Mouse (Mus musculus) stomach, embryonic 15.5 days (tissue): ENCODE data around the gene Gtpbp10. TPM values are rescaled to one million over a fixed set of nuclear protein-coding genes. Genes with fewer than 3 reads are reported as not detected.

Experiments used
- ATAC-seq: fragments of 200-750 bp; cut with Nextera tagmentation; 2 replicates; pipeline ENCODE4 v1.8.0; 2017; ENCODE audit warnings: low read depth, moderate number of reproducible peaks, moderate TSS enrichment; ENCODE audit not compliant: insufficient read depth, low FRiP score
- H3K27ac ChIP-seq: fragments of 300-500 bp; sonication (generic); 2 replicates; pipeline ENCODE4 v1.5.1; 2015; ENCODE audit warnings: mild to moderate bottlenecking, inconsistent platforms
- H3K27me3 ChIP-seq: fragments of 300-500 bp; sonication (generic); replicated peaks from 2 replicates; pipeline ENCODE4 v1.6.1; 2015; ENCODE audit warnings: inconsistent platforms
- H3K36me3 ChIP-seq: fragments of 300-500 bp; sonication (generic); 2 replicates; pipeline ENCODE4 v1.6.1; 2015; ENCODE audit warnings: inconsistent platforms
- H3K4me1 ChIP-seq: fragments of 300-500 bp; sonication (generic); 2 replicates; pipeline ENCODE4 v1.6.1; 2015; ENCODE audit warnings: inconsistent platforms
- H3K4me2 ChIP-seq: fragments of 300-500 bp; sonication (generic); 2 replicates; pipeline ENCODE4 v1.6.1; 2015; ENCODE audit warnings: mild to moderate bottlenecking, inconsistent platforms
- H3K4me3 ChIP-seq: fragments of 300-500 bp; sonication (generic); replicated peaks from 2 replicates; pipeline ENCODE4 v1.5.1; 2015; ENCODE audit warnings: inconsistent platforms
- H3K9ac ChIP-seq: fragments of 300-500 bp; sonication (generic); 2 replicates; pipeline ENCODE4 v1.6.1; 2015; ENCODE audit warnings: inconsistent platforms
- H3K9me3 ChIP-seq: fragments of 300-500 bp; sonication (generic); 2 replicates; pipeline ENCODE4 v1.6.1; 2016; ENCODE audit warnings: inconsistent platforms
- WGBS: fragments of 180-500 bp; shearing (Covaris S2); methylation state at CpG from one replicate; pipeline ENCODE4 v1.1.7; 2015; 5-methylcytosine and 5-hydroxymethylcytosine counted together
- polyA plus RNA-seq: library from polyadenylated mRNA; unstranded; fragments of >200 nt; fragmentation: Nextera tagmentation; extraction: Ambion mirVana; gene quantifications from 2 replicates; pipeline ENCODE4 v1.2.1, GENCODE M21; 2015

Gene Gtpbp10
- 23.0 and 27.2 TPM in 2 replicates for polyA plus RNA-seq

GRCm38 (mm10) chr5:5559079-5559740 is at the start of gene Gtpbp10:
Gene Gtpbp10 (minus strand): TSS chr5:5559538.
- Histone ChIP-seq H3K36me3 (peaks cover 5% of the 10 kb centered on the region; the same call in 1 of the 2 replicates), H3K4me1 (0 out of 2 replicates have a peak, but pooled peaks cover 3% of the 10 kb centered on the region), H3K9me3 (no peaks in the 10 kb centered on the region), H3K9ac (peak within 1 kb of the TSS; percentile 64; the same call in 1 of the 2 replicates), H3K27me3 (no peaks in the 10 kb centered on the region), H3K4me3 (peak within 1 kb of the TSS; percentile 74), H3K4me2 (peak within 1 kb of the TSS; percentile 58), H3K27ac (peak within 1 kb of the TSS; percentile 72)
- WGBS, result under 1% methylated on average over 43 of the region's 43 CpGs
- ATAC-seq, result peak; percentile 98

- Histone ChIP-seq H3K4me3 (no peak overlapping the region), H3K27ac (no peak overlapping the region), H3K9me3 (no peaks in the 10 kb centered on the region), H3K4me2 (no peak overlapping the region), H3K27me3 (no peaks in the 10 kb centered on the region), H3K36me3 (no peaks in the 10 kb centered on the region), H3K9ac (no peak overlapping the region), H3K4me1 (no peaks in the 10 kb centered on the region)
- ATAC-seq, result no peak
- WGBS, result 84% methylated on average over 3 of the region's 3 CpGs
These were observed 28.3 kb upstream of the Gtpbp10 start for GRCm38 (mm10) chr5:5587686-5588085.

GRCm38 (mm10) chr5:5573749-5574317 is 14.5 kb upstream of the Gtpbp10 start, which contains the start of gene Gm8773:
Gene Gm8773 (plus strand): TSS chr5:5573799.
- 1% methylated on average over 24 of the region's 24 CpGs for WGBS
- Histone ChIP-seq H3K27ac (no peak within 1 kb of the TSS), H3K36me3 (no peaks in the 10 kb centered on the region), H3K4me1 (no peaks in the 10 kb centered on the region), H3K4me3 (peak within 1 kb of the TSS; percentile 53), H3K27me3 (no peaks in the 10 kb centered on the region), H3K9me3 (no peaks in the 10 kb centered on the region), H3K9ac (0 out of 2 replicates have a peak within 1 kb of the TSS, but pooled peaks have one; percentile 3), H3K4me2 (peak within 1 kb of the TSS; percentile 82)
- peak; percentile 70; the same call in 1 of the 2 replicates for ATAC-seq

GRCm38 (mm10) chr5:5562435-5562834 is 3.1 kb upstream of the Gtpbp10 start:
- no peak overlapping the region for H3K4me2 ChIP-seq
- H3K9ac ChIP-seq, result no peak overlapping the region
- 74% methylated on average over 3 of the region's 3 CpGs for WGBS
- H3K27me3 ChIP-seq, result no peaks in the 10 kb centered on the region
- H3K4me1 ChIP-seq, result 0 out of 2 replicates have a peak, but pooled peaks cover 3% of the 10 kb centered on the region
- no peaks in the 10 kb centered on the region for H3K36me3 ChIP-seq
- no peak overlapping the region for H3K27ac ChIP-seq
- H3K9me3 ChIP-seq, result no peaks in the 10 kb centered on the region
- no peak for ATAC-seq
- H3K4me3 ChIP-seq, result no peak overlapping the region

- 66% methylated on average over 4 of the region's 4 CpGs for WGBS
- no peak for ATAC-seq
- H3K4me1 ChIP-seq, result 0 out of 2 replicates have a peak, but pooled peaks cover 3% of the 10 kb centered on the region
These were observed 1.8 kb upstream of the Gtpbp10 start for GRCm38 (mm10) chr5:5561041-5561706.

GRCm38 (mm10) chr5:5559798-5560197 is 460 bp upstream of the Gtpbp10 start:
- peak overlapping the region; percentile 58 for H3K4me2 ChIP-seq
- 0 out of 2 replicates have a peak, but pooled peaks cover 3% of the 10 kb centered on the region for H3K4me1 ChIP-seq
- no peak for ATAC-seq
- H3K4me3 ChIP-seq, result peak overlapping the region; percentile 74
- WGBS, result 37% methylated on average over 8 of the region's 8 CpGs
- H3K27me3 ChIP-seq, result no peaks in the 10 kb centered on the region
- no peaks in the 10 kb centered on the region; the same call in 1 of the 2 replicates for H3K36me3 ChIP-seq
- peak overlapping the region; percentile 64 for H3K27ac ChIP-seq
- no peaks in the 10 kb centered on the region for H3K9me3 ChIP-seq
- peak overlapping the region; percentile 42; the same call in 1 of the 2 replicates for H3K9ac ChIP-seq

More at GRCm38 (mm10) chr5:5561041-5561706, 1.8 kb upstream of the Gtpbp10 start:
- no peak overlapping the region for H3K27ac ChIP-seq
- H3K36me3 ChIP-seq, result no peaks in the 10 kb centered on the region
- H3K27me3 ChIP-seq, result no peaks in the 10 kb centered on the region
- H3K9me3 ChIP-seq, result no peaks in the 10 kb centered on the region
- H3K4me3 ChIP-seq, result no peak overlapping the region
- H3K4me2 ChIP-seq, result no peak overlapping the region
- H3K9ac ChIP-seq, result no peak overlapping the region

GRCm38 (mm10) chr5:5551110-5551509 is 8.2 kb downstream of the Gtpbp10 start:
- H3K4me3 ChIP-seq, result no peak overlapping the region
- ATAC-seq, result no peak
- 85% methylated on average over 1 of the region's 1 CpGs for WGBS
- no peak overlapping the region for H3K9ac ChIP-seq
- no peak overlapping the region for H3K4me2 ChIP-seq
- H3K36me3 ChIP-seq, result peaks cover 23% of the 10 kb centered on the region
- H3K4me1 ChIP-seq, result no peaks in the 10 kb centered on the region
- no peaks in the 10 kb centered on the region for H3K27me3 ChIP-seq
- H3K9me3 ChIP-seq, result no peaks in the 10 kb centered on the region
- H3K27ac ChIP-seq, result no peak overlapping the region

DNA sequence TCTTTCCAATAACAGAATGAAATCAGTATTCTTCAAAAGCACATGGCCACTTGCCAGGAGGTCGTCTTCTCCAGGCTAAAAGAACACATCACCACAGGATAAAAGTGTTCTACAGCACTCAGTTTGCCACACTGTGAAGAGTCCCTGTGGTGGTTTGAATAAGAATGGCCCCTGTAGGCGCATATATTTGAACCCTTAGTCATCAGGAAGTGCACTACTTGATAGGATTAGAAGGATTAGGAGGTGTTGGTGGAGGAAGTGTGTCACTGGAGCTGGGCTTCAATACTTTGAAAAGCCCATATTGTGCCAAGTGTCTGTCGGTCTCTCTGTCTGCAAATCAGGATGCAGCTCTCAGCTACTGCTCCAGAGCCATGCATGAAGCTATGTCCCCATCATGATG is 19.0 kb downstream of the Gtpbp10 start:
- Histone ChIP-seq H3K27me3 (no peaks in the 10 kb centered on the region), H3K9ac (no peak overlapping the region), H3K9me3 (no peaks in the 10 kb centered on the region), H3K4me1 (no peaks in the 10 kb centered on the region), H3K27ac (no peak overlapping the region), H3K4me3 (no peak overlapping the region), H3K36me3 (peaks cover 22% of the 10 kb centered on the region), H3K4me2 (no peak overlapping the region)
- 69% methylated on average over 3 of the region's 3 CpGs for WGBS
- ATAC-seq, result no peak

DNA sequence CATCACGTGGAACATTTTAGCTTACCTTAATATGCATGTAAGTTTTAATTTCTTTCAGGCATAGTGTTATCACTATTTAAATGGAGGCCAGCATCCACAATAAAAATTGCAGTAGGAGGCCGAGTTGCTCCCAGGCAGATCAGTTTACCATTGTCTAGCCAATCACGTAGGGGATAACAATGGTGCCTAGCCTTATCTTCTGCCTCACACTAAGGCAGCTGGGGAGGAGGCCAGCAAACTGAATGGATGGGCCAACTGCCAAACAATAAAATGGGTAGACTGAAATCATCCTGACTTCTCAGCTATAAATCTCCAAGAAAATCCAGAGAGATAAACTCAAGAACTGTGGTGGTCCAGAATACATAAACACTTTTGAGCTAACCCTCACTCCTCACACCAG is 19.6 kb downstream of the Gtpbp10 start:
- peaks cover 22% of the 10 kb centered on the region for H3K36me3 ChIP-seq

DNA sequence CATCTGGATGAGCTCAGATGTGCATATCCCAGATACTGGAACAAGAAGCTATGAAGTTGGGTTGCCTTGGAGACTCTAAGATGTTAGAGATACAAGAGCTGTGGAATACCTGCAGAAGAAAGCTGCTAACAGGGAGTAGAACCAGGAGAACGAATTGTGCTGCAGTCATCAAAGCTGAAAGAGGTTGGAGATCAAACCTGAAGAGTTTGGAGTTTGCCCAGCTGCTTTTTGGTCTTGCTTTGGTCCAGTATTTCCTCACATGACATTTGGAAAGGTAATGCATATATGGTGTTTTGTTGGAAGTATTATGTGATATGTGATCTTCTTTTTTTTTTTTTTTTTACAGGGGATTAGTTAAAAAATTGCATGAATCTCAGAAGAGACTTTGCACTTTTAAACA is 23.2 kb downstream of the Gtpbp10 start:
- WGBS, result 88% methylated on average over 1 of the region's 1 CpGs

More for the DNA sequence above, 19.6 kb downstream of the Gtpbp10 start:
- Histone ChIP-seq H3K9me3 (no peaks in the 10 kb centered on the region), H3K27me3 (no peaks in the 10 kb centered on the region), H3K27ac (no peak overlapping the region), H3K4me2 (no peak overlapping the region), H3K4me3 (no peak overlapping the region), H3K4me1 (no peaks in the 10 kb centered on the region), H3K9ac (no peak overlapping the region)
- no peak for ATAC-seq
- 67% methylated on average over 3 of the region's 3 CpGs for WGBS

GRCm38 (mm10) chr5:5533656-5534420 is 25.5 kb downstream of the Gtpbp10 start:
- peaks cover 7% of the 10 kb centered on the region for H3K36me3 ChIP-seq
- H3K4me2 ChIP-seq, result no peak overlapping the region
- peak; percentile 35 for ATAC-seq
- WGBS, result 67% methylated on average over 3 of the region's 3 CpGs
- H3K4me1 ChIP-seq, result no peaks in the 10 kb centered on the region
- H3K27me3 ChIP-seq, result no peaks in the 10 kb centered on the region
- no peak overlapping the region for H3K9ac ChIP-seq
- no peak overlapping the region for H3K4me3 ChIP-seq
- no peaks in the 10 kb centered on the region for H3K9me3 ChIP-seq
- no peak overlapping the region for H3K27ac ChIP-seq

More for the DNA sequence above, 23.2 kb downstream of the Gtpbp10 start:
- H3K27me3 ChIP-seq, result no peaks in the 10 kb centered on the region
- H3K27ac ChIP-seq, result no peak overlapping the region
- no peak overlapping the region for H3K4me3 ChIP-seq
- H3K36me3 ChIP-seq, result peaks cover 12% of the 10 kb centered on the region
- H3K4me2 ChIP-seq, result no peak overlapping the region
- H3K4me1 ChIP-seq, result no peaks in the 10 kb centered on the region
- H3K9me3 ChIP-seq, result no peaks in the 10 kb centered on the region
- no peak for ATAC-seq
- no peak overlapping the region for H3K9ac ChIP-seq
